10 mouse cellular contexts compared by ENCODE assay signal in genomic region chr8:10812060-10812670, GRCm38 (mm10).
DNase-seq lines count a peak whose midpoint lies in the region; ATAC-seq lines count a peak whose summit lies in the region.
"Had no signal": no experiment of that assay in that cellular context is flagged by ENCODE, and none has a peak within 500 bp of the region (broad histone marks: within the 10 kb centered on the region; RNA-seq: fewer than 3 reads in every experiment).

No protein-coding gene starts in this region.

- H3K36me3 ChIP-seq in heart, embryonic 15.5 days = no peaks in the 10 kb centered on the region
- H3K36me3 ChIP-seq in heart, embryonic 12.5 days = no peaks in the 10 kb centered on the region
- no peaks in the 10 kb centered on the region for H3K36me3 ChIP-seq in liver, embryonic 12.5 days
- H3K36me3 ChIP-seq: embryonic facial prominence, embryonic 12.5 days had no signal

- no peak overlapping the region for H3K4me3 ChIP-seq in heart, embryonic 15.5 days
- no peak overlapping the region for H3K4me3 ChIP-seq in heart, embryonic 12.5 days
- H3K4me3 ChIP-seq in liver, embryonic 12.5 days = no peak overlapping the region
- H3K4me3 ChIP-seq: embryonic facial prominence, embryonic 12.5 days; myocyte had no signal

- no peaks in the 10 kb centered on the region for H3K27me3 ChIP-seq in heart, embryonic 15.5 days
- no peaks in the 10 kb centered on the region for H3K27me3 ChIP-seq in heart, embryonic 12.5 days (replicated peaks)
- peaks cover 13% of the 10 kb centered on the region for H3K27me3 ChIP-seq in liver, embryonic 12.5 days (replicated peaks)
- H3K27me3 ChIP-seq: embryonic facial prominence, embryonic 12.5 days had no signal

- H3K4me2 ChIP-seq in heart, embryonic 15.5 days = no peak overlapping the region
- no peak overlapping the region for H3K4me2 ChIP-seq in heart, embryonic 12.5 days
- no peak overlapping the region for H3K4me2 ChIP-seq in liver, embryonic 12.5 days
- H3K4me2 ChIP-seq: embryonic facial prominence, embryonic 12.5 days had no signal

- 59% methylated on average over 10 of the region's 10 CpGs for WGBS in heart, embryonic 15.5 days
- WGBS in heart, embryonic 12.5 days = 57% methylated on average over 10 of the region's 10 CpGs
- 67% methylated on average over 10 of the region's 10 CpGs for WGBS in liver, embryonic 12.5 days (ENCODE audit: insufficient replicate concordance)

- H3K27ac ChIP-seq in heart, embryonic 15.5 days = no peak overlapping the region
- H3K27ac ChIP-seq in heart, embryonic 12.5 days (ENCODE audit: poor library complexity, severe bottlenecking) = no peak overlapping the region
- no peak overlapping the region for H3K27ac ChIP-seq in liver, embryonic 12.5 days
- H3K27ac ChIP-seq: embryonic facial prominence, embryonic 12.5 days had no signal

- H3K9ac ChIP-seq in heart, embryonic 15.5 days = no peak overlapping the region
- H3K9ac ChIP-seq in heart, embryonic 12.5 days = no peak overlapping the region
- H3K9ac ChIP-seq in liver, embryonic 12.5 days = no peak overlapping the region
- H3K9ac ChIP-seq: embryonic facial prominence, embryonic 12.5 days had no signal

- peak; percentile 39; the same call in 1 of the 2 replicates for ATAC-seq in heart, embryonic 15.5 days (replicated peaks; ENCODE audit: insufficient number of reproducible peaks, insufficient read depth, low FRiP score, low read depth)
- ATAC-seq in heart, embryonic 12.5 days (ENCODE audit: insufficient number of reproducible peaks, low FRiP score) = no peak
- no peak for ATAC-seq in erythroblast, adult 5-6 weeks (replicated peaks; ENCODE audit: low FRiP score, poor library complexity, severe bottlenecking)
- no peak for ATAC-seq in activated CD4-positive, CD25-positive, alpha-beta regulatory T cell, adult 4 months
- no peak for ATAC-seq in liver, embryonic 12.5 days

- no peaks in the 10 kb centered on the region for H3K9me3 ChIP-seq in heart, embryonic 15.5 days (replicated peaks)
- H3K9me3 ChIP-seq in heart, embryonic 12.5 days (replicated peaks) = no peaks in the 10 kb centered on the region
- no peaks in the 10 kb centered on the region for H3K9me3 ChIP-seq in liver, embryonic 12.5 days (replicated peaks)
- H3K9me3 ChIP-seq: embryonic facial prominence, embryonic 12.5 days had no signal

- peaks cover 2% of the 10 kb centered on the region for H3K4me1 ChIP-seq in heart, embryonic 15.5 days (replicated peaks)
- H3K4me1 ChIP-seq in heart, embryonic 12.5 days (replicated peaks) = peaks cover 4% of the 10 kb centered on the region; the same call in 1 of the 2 replicates
- no peaks in the 10 kb centered on the region for H3K4me1 ChIP-seq in liver, embryonic 12.5 days
- H3K4me1 ChIP-seq: embryonic facial prominence, embryonic 12.5 days had no signal

- DNase-seq in frontal cortex, adult 2 months (ENCODE audit: extremely low spot score in 1 of 2, low spot score in 1 of 2) = peak; percentile 56 to 68
- DNase-seq in layer of hippocampus, postnatal 14 days (ENCODE audit: low spot score in 2 of 2) = peak; percentile 82 to 92
- DNase-seq in right cerebral cortex, postnatal 10 days (ENCODE audit: low spot score in 2 of 2) = peak; percentile 79 to 85
